Mouse (Mus musculus) forebrain, embryonic 14.5 days (tissue): Measurements from ENCODE around the gene Amfr. TPM values are rescaled to one million over a fixed set of nuclear protein-coding genes. Genes with fewer than 3 reads are reported as not detected.

ENCODE experiments used
- ATAC-seq: fragments of 200-750 bp; cut with Nextera tagmentation; 2 replicates; pipeline ENCODE4 v1.8.0; 2017; ENCODE audit warnings: mild to moderate bottlenecking, moderate library complexity
- DNase-seq: peaks from one replicate; pipeline ENCODE4 v3.0.0-alpha.2; 2015; ENCODE audit warnings: low spot score
- H3K27ac ChIP-seq: fragments of 300-500 bp; sonication (generic); 2 replicates; pipeline ENCODE4 v1.5.1; 2014; ENCODE audit warnings: low read depth, mild to moderate bottlenecking, control low read depth, low read length, moderate library complexity
- H3K27me3 ChIP-seq: fragments of 300-500 bp; sonication (generic); replicated peaks from 2 replicates; pipeline ENCODE4 v1.6.1; 2014; ENCODE audit warnings: low read length, control low read depth, mixed read lengths; ENCODE audit not compliant: control insufficient read depth, insufficient read depth
- H3K36me3 ChIP-seq: fragments of 300-500 bp; sonication (generic); 2 replicates; pipeline ENCODE4 v1.6.1; 2014; ENCODE audit warnings: low read length, control low read depth; ENCODE audit not compliant: control insufficient read depth, insufficient read depth
- H3K4me1 ChIP-seq: fragments of 300-500 bp; sonication (generic); 2 replicates; pipeline ENCODE4 v1.6.1; 2014; ENCODE audit warnings: antibody characterized with exemption, low read length, control low read depth; ENCODE audit not compliant: control insufficient read depth, insufficient read depth
- H3K4me2 ChIP-seq: fragments of 300-500 bp; sonication (generic); 2 replicates; pipeline ENCODE4 v1.6.1; 2014; ENCODE audit warnings: mild to moderate bottlenecking, control low read depth, low read length
- H3K4me3 ChIP-seq: fragments of 300-500 bp; sonication (generic); 2 replicates; pipeline ENCODE4 v1.5.1; 2014; ENCODE audit warnings: low read depth, low read length, control low read depth
- H3K9ac ChIP-seq: fragments of 300-500 bp; sonication (generic); 2 replicates; pipeline ENCODE4 v1.6.1; 2014; ENCODE audit warnings: mild to moderate bottlenecking, low read length, control low read depth, moderate library complexity
- H3K9me3 ChIP-seq: fragments of 300-500 bp; sonication (generic); replicated peaks from 2 replicates; pipeline ENCODE4 v1.6.1; 2016; ENCODE audit warnings: low read length, control low read depth, mixed read lengths; ENCODE audit not compliant: control insufficient read depth
- WGBS: fragments of 180-500 bp; shearing (Covaris S2); extraction: QIAGEN DNeasy Blood & Tissue Kit; methylation state at CpG from one replicate; pipeline ENCODE4 v1.1.7; 2014; 5-methylcytosine and 5-hydroxymethylcytosine counted together
- polyA plus RNA-seq: library from polyadenylated mRNA; unstranded; fragments of >200 nt; fragmentation: Nextera tagmentation; extraction: Ambion mirVana; gene quantifications from 2 replicates; pipeline ENCODE4 v1.2.1, GENCODE M21; 2014

The Amfr gene
- polyA plus RNA-seq, 1 experiment from 2014 or later, result 55.8 TPM

DNA sequence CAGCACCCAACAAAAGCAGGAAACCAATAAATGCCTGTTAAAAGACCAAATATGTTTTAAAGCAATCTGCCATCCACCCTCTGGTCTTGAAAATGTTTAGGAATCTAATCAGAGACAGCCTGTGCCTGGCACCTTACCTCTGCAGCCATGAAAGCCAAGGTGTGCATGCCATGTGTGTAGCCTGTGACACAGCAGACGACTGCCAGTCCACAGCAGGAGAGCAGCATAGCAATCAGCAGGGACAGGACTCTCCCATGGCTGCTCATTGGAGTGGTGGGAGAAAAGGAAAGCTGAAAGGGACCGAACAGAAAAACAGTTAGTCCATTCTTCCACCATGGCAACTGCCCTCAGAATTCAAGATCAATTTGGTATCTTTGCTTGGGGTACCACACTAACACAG lies 13.7 kb downstream of the Amfr start:
- Histone ChIP-seq H3K36me3 (peaks cover 58% of the 10 kb centered on the region), H3K9me3 (no peaks in the 10 kb centered on the region), H3K4me2 (no peak overlapping the region), H3K4me1 (no peaks in the 10 kb centered on the region), H3K4me3 (no peak overlapping the region), H3K27me3 (no peaks in the 10 kb centered on the region), H3K27ac (no peak overlapping the region), H3K9ac (no peak overlapping the region)
- DNase-seq, result no peak
- ATAC-seq, result no peak
- 88% methylated on average over 2 of the region's 2 CpGs for WGBS

DNA sequence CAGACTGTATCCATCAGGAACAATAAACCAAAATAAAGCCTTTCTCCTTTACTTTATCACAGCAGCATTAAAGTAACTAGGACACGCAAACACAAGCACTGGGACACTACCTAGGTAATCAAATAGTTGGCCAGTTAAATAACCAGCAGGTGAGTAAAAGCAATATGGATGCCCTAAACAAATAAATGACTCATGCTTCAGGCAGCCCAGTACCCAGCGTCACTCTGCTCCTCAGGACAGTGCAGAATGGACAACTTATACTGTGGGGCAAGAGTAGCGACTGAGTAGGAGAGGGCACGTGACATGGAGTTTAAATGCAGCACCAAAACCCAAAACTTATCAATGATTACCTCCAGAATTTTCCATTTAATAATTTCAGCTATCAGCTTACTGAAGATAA lies 22.9 kb downstream of the Amfr start:
- no peaks in the 10 kb centered on the region for H3K4me1 ChIP-seq
- ATAC-seq (no peak), DNase-seq (no peak)
- H3K4me2 ChIP-seq, result no peak overlapping the region
- H3K36me3 ChIP-seq, result peaks cover 46% of the 10 kb centered on the region
- H3K27ac ChIP-seq, result no peak overlapping the region
- no peaks in the 10 kb centered on the region for H3K27me3 ChIP-seq
- 97% methylated on average over 4 of the region's 4 CpGs for WGBS
- no peak overlapping the region for H3K4me3 ChIP-seq
- 0 out of 2 replicates have a peak, but pooled peaks cover 2% of the 10 kb centered on the region for H3K9me3 ChIP-seq
- no peak overlapping the region for H3K9ac ChIP-seq

DNA sequence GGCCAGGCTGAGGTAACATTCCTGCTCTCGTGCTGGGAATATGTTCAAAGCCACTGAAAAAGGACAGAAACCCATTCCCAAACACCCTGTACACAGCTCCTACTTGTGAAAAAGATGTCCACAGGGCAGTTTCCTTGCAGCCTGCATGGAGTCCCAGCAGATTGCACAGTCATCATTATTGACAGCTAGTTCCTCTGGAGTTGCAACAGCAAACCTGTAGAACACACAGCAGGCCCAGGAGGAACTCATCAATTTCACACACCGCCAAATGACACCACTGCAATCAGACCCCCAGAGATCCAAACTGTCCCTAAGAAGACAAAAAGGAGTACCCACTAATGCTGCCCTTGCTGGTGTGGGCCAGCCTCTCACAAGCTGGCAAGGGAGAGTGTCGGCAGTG lies 27.9 kb downstream of the Amfr start:
- peaks cover 86% of the 10 kb centered on the region for H3K36me3 ChIP-seq
- H3K4me1 ChIP-seq, result no peaks in the 10 kb centered on the region
- no peak for ATAC-seq
- H3K4me3 ChIP-seq, result no peak overlapping the region
- H3K9me3 ChIP-seq, result no peaks in the 10 kb centered on the region
- WGBS, result 87% methylated on average over 3 of the region's 3 CpGs
- H3K27me3 ChIP-seq, result no peaks in the 10 kb centered on the region
- H3K4me2 ChIP-seq, result no peak overlapping the region
- DNase-seq, result no peak
- H3K27ac ChIP-seq, result no peak overlapping the region
- no peak overlapping the region for H3K9ac ChIP-seq

DNA sequence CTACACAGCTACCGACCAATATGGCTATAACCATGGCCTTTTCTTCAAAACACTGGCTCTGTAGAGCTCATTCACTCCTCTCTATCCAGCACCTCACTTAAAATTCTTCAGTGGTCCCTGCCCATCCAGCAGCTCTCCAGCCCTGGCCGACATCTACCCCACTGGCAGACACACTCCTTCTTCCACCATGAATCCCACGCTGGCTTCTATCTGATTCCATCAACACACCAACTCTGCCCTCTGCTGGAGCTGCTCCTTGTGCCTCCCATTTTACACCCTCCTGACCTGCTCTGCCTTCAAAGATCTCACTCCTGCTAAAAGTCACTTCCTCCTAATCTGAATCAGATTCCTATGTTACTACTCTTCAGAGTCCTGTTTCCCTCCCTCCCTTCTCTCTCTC lies 28.8 kb downstream of the Amfr start:
- no peak for ATAC-seq
- no peak overlapping the region for H3K27ac ChIP-seq
- no peak overlapping the region for H3K9ac ChIP-seq
- H3K27me3 ChIP-seq, result no peaks in the 10 kb centered on the region
- 64% methylated on average over 3 of the region's 3 CpGs for WGBS
- peak; percentile 30 for DNase-seq
- no peaks in the 10 kb centered on the region for H3K4me1 ChIP-seq
- no peaks in the 10 kb centered on the region for H3K9me3 ChIP-seq
- no peak overlapping the region for H3K4me2 ChIP-seq
- H3K4me3 ChIP-seq, result no peak overlapping the region
- peaks cover 88% of the 10 kb centered on the region for H3K36me3 ChIP-seq

DNA sequence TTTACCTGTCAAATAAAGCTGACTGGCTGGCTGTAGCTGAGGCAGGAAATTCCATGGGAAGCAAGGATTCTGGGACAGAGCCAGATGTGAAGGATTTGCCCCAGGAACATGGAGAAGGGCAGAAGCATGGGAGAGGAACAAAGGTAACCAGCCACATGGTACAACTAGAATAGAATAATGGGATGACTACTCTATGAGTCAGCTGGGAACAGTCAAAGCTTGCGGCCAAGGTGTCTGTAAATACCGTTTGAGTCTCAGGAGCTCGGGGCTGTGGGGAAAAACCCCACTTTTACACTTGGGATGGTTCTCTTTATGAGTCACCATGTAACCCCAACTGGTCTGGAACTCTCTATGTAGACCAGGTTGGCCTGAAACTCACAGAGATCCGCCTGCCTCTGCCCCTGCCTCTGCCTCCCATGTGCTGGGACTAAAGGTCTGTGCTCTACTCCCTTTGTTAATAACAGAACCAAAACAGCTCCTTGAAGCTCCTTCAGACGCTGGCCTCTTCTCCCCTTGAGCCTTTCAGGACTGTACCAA lies 30.9 kb downstream of the Amfr start:
- Histone ChIP-seq H3K4me1 (no peaks in the 10 kb centered on the region), H3K36me3 (peaks cover 89% of the 10 kb centered on the region), H3K9me3 (no peaks in the 10 kb centered on the region), H3K27me3 (no peaks in the 10 kb centered on the region), H3K4me3 (no peak overlapping the region), H3K4me2 (no peak overlapping the region), H3K27ac (no peak overlapping the region), H3K9ac (no peak overlapping the region)
- DNase-seq (no peak), ATAC-seq (no peak)
- WGBS, result 95% methylated on average over 5 of the region's 5 CpGs

DNA sequence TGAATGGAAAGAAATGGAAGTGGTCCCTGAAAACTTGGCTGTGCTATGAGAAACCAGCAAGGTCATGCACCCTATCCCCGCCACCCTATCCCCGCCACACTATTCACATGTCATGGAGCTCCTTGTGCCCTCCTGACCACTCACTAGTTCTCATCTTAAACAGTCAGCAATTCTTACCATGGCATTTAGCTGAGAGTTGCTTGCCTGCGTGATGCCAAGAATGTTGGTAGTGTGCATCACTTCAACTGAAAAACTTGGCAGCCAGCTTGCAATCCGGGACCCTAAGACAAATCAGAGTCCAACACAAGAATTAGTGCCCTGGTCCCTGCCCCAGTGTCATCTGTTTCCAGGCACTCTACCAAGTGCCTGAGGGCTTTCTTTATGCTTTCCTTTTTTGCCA lies 32.5 kb downstream of the Amfr start:
- DNase-seq (no peak), ATAC-seq (no peak)
- Histone ChIP-seq H3K36me3 (peaks cover 92% of the 10 kb centered on the region), H3K9ac (no peak overlapping the region), H3K9me3 (no peaks in the 10 kb centered on the region), H3K4me1 (no peaks in the 10 kb centered on the region), H3K27me3 (no peaks in the 10 kb centered on the region), H3K4me2 (no peak overlapping the region), H3K27ac (no peak overlapping the region), H3K4me3 (no peak overlapping the region)
- WGBS, result 90% methylated on average over 4 of the region's 4 CpGs

DNA sequence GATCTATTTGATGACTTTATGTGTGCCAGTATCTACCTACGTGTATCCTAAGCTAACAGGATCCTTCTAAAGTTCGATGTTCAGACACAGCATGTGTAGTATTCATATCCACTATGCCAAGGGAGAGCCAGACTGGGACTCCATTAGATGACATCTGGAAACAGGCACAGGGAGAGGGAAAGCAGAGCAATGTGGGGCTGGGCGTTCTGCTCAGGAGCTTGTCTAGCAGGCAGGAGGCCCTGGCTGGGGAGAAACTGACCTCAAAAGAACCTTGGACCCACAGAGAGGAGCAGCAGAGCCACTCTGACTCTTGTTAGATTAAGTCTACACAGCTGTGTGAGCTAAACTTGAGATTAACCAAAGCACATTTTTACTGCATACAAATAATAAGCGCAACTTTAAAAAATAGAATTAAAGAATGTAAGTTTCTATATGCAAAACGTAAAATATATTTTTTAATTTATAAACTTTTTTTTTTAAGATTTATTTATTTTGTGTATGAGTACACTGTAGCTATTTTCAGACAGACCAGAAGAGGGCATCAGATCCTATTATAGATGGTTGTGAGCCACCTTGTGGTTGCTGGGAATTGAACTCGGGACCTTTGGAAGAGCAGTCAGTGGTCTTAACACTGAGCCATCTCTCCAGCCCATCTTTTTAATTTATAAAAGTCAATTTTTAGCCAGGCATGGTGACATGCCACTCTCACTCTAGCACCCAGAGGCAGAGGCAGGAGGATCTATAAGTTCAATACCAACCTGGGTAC lies 36.0 kb downstream of the Amfr start:
- peaks cover 90% of the 10 kb centered on the region for H3K36me3 ChIP-seq
- 92% methylated on average over 6 of the region's 6 CpGs for WGBS
- H3K27me3 ChIP-seq, result no peaks in the 10 kb centered on the region
- H3K9me3 ChIP-seq, result no peaks in the 10 kb centered on the region
- ATAC-seq (no peak), DNase-seq (no peak)
- H3K27ac ChIP-seq, result no peak overlapping the region
- H3K4me3 ChIP-seq, result no peak overlapping the region
- H3K4me2 ChIP-seq, result no peak overlapping the region
- H3K9ac ChIP-seq, result no peak overlapping the region
- no peaks in the 10 kb centered on the region for H3K4me1 ChIP-seq

DNA sequence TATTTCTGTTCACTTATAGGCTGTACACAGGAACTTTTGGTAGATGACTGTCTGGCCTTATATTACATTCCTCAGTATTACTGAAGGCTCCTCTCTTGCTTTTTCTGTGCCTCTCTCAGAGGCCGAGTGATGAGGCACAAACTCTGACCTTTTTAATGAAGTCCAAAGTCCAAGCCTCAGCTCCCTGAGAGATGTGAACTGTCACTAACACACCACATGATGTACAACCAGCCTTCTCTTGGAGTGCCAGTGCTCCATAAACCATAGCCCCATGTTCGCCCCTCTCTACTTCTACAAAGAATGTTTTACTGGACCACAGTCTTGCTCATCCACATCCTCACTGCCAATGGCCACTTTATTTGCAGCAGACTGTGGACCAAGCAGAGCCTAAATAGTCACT lies 37.3 kb downstream of the Amfr start:
- no peak overlapping the region for H3K4me3 ChIP-seq
- no peaks in the 10 kb centered on the region for H3K4me1 ChIP-seq
- ATAC-seq (no peak), DNase-seq (no peak)
- H3K27me3 ChIP-seq, result no peaks in the 10 kb centered on the region
- WGBS, result 95% methylated on average over 2 of the region's 2 CpGs
- no peaks in the 10 kb centered on the region for H3K9me3 ChIP-seq
- H3K27ac ChIP-seq, result no peak overlapping the region
- H3K4me2 ChIP-seq, result no peak overlapping the region
- H3K36me3 ChIP-seq, result peaks cover 85% of the 10 kb centered on the region
- no peak overlapping the region for H3K9ac ChIP-seq

DNA sequence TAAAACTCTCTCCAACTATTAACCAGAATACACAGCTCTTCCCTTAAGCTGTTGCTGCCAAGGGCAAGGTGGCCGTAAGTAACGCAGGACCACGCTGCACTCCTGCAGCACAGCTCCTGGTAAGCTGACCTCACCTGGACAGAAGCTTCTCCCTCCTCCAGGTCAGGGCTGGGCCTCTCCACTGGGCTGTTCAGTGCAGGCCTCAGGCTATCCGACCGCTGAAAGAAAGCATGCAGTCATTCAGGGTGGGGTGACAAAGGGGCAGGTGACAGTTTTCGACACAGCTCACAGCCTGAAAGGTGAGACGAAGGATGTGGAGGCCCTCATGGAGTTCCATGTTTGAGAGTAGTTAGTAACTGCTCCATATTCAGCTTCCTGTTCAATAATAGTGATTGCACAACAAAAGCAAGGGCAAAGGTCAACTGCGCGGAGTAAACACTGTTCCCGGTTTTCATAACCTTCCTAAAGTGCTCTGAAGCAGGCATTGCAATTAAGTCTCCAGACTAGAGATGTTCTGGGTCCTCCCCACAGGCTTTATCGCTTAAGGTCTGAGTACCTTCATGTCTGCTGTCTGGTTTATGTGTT lies 37.9 kb downstream of the Amfr start:
- no peaks in the 10 kb centered on the region for H3K4me1 ChIP-seq
- 88% methylated on average over 11 of the region's 11 CpGs for WGBS
- H3K27me3 ChIP-seq, result no peaks in the 10 kb centered on the region
- no peaks in the 10 kb centered on the region for H3K9me3 ChIP-seq
- no peak overlapping the region for H3K4me3 ChIP-seq
- no peak overlapping the region for H3K4me2 ChIP-seq
- ATAC-seq (no peak), DNase-seq (no peak)
- no peak overlapping the region for H3K9ac ChIP-seq
- no peak overlapping the region for H3K27ac ChIP-seq
- peaks cover 85% of the 10 kb centered on the region for H3K36me3 ChIP-seq
